Mouse (Mus musculus) C2C12 (cell line): ENCODE data around the gene Ocm.

Source experiments
- CEBPB ChIP-seq: IDR thresholded peaks from one replicate; pipeline ENCODE4 v1.6.1; 2011; ENCODE audit warnings: low read depth, mild to moderate bottlenecking, control low read depth, moderate library complexity
- CTCF ChIP-seq: IDR thresholded peaks from one replicate; pipeline ENCODE4 v1.5.1; 2011; ENCODE audit not compliant: control insufficient read depth, insufficient read depth, insufficient read length
- FOSL1 ChIP-seq: IDR thresholded peaks from one replicate; pipeline ENCODE4 v1.8.0; 2011; ENCODE audit warnings: mild to moderate bottlenecking, low read length; ENCODE audit not compliant: poor library complexity, insufficient read depth, severe bottlenecking
- MAX ChIP-seq: IDR thresholded peaks from one replicate; pipeline ENCODE4 v1.6.1; 2011; ENCODE audit warnings: mild to moderate bottlenecking, control low read depth
- MYOD1 ChIP-seq: IDR thresholded peaks from one replicate; pipeline ENCODE4 v1.6.1; 2011; ENCODE audit warnings: low read depth; ENCODE audit not compliant: control insufficient read depth, insufficient read length
- MYOG ChIP-seq: IDR thresholded peaks from one replicate; pipeline ENCODE4 v1.6.1; 2011; ENCODE audit not compliant: control insufficient read depth, insufficient read length; ENCODE audit errors: extremely low read depth
- USF1 ChIP-seq: IDR thresholded peaks from one replicate; pipeline ENCODE4 v1.6.1; 2011; ENCODE audit warnings: low read depth, mild to moderate bottlenecking, control low read depth, moderate library complexity

GRCm38 (mm10) chr5:144039886-144040285, 13.4 kb upstream of the Ocm start:
- TF ChIP-seq CTCF, result no peak
- no peak for TF ChIP-seq USF1
- TF ChIP-seq CEBPB, result no peak
- TF ChIP-seq FOSL1, result no peak
- no peak for TF ChIP-seq MYOG
- TF ChIP-seq MAX, result no peak
- TF ChIP-seq MYOD1, result no peak
